Mouse (Mus musculus) embryonic facial prominence, embryonic 10.5 days (tissue): Measurements from ENCODE around the gene Slc44a3. TPM values are rescaled to one million over a fixed set of nuclear protein-coding genes. Genes with fewer than 3 reads are reported as not detected.

ENCODE experiments used
- DNase-seq: peaks from one replicate; pipeline ENCODE4 v3.0.0-alpha.2; 2017; ENCODE audit warnings: low spot score
- H3K27ac ChIP-seq: fragments of 300-500 bp; sonication (generic); replicated peaks from 2 replicates; pipeline ENCODE4 v1.5.1; 2016; ENCODE audit warnings: mild to moderate bottlenecking
- H3K27me3 ChIP-seq: fragments of 300-500 bp; sonication (generic); replicated peaks from 2 replicates; pipeline ENCODE4 v1.6.1; 2016; ENCODE audit warnings: low read depth, mild to moderate bottlenecking; ENCODE audit not compliant: poor library complexity, severe bottlenecking
- H3K36me3 ChIP-seq: fragments of 300-500 bp; sonication (generic); replicated peaks from 2 replicates; pipeline ENCODE4 v1.6.1; 2016; ENCODE audit warnings: mild to moderate bottlenecking, moderate library complexity
- H3K4me1 ChIP-seq: fragments of 300-500 bp; sonication (generic); 2 replicates; pipeline ENCODE4 v1.6.1; 2016
- H3K4me3 ChIP-seq: fragments of 300-500 bp; sonication (generic); 2 replicates; pipeline ENCODE4 v1.5.1; 2016; ENCODE audit warnings: mild to moderate bottlenecking, moderate library complexity
- H3K9me3 ChIP-seq: fragments of 300-500 bp; sonication (generic); 2 replicates; pipeline ENCODE4 v1.6.1; 2016; ENCODE audit warnings: mild to moderate bottlenecking
- WGBS: fragments of 180-500 bp; shearing (Covaris S2); methylation state at CpG from one replicate; pipeline ENCODE4 v1.1.7; 2016; 5-methylcytosine and 5-hydroxymethylcytosine counted together
- polyA plus RNA-seq: library from polyadenylated mRNA; unstranded; fragments of >200 nt; fragmentation: Nextera tagmentation; extraction: Ambion mirVana; gene quantifications from 2 replicates; pipeline ENCODE4 v1.2.1, GENCODE M21; 2016

The Slc44a3 gene
- polyA plus RNA-seq, 1 experiment from 2014 or later = 1.6 TPM

DNA sequence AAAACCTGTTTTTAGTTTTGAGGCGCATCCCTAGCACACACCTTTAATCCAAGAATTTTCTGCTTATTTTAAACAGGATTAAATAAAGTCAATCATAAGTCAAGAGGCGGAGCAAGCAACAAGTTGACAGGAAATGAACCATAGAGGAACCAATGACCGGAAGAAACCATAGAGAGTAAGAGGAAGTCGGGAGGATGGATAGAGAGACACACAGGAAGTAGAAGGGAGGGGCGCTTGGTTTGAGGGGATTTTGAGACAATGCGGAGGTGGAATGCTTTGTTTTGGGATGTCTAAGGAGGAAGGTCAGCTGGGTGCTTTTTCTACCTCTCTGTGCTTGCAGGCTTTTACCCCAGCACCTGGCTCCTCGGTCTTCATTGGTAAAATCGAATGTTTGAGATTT is 15.2 kb downstream of the Slc44a3 start:
- 94% methylated on average over 8 of the region's 8 CpGs for WGBS
- no peaks in the 10 kb centered on the region for H3K9me3 ChIP-seq
- no peaks in the 10 kb centered on the region for H3K27me3 ChIP-seq
- H3K36me3 ChIP-seq = no peaks in the 10 kb centered on the region
- no peak overlapping the region for H3K4me3 ChIP-seq
- no peak for DNase-seq
- no peaks in the 10 kb centered on the region for H3K4me1 ChIP-seq
- H3K27ac ChIP-seq = no peak overlapping the region

GRCm38 (mm10) chr3:121509141-121509540 is 23.1 kb downstream of the Slc44a3 start:
- DNase-seq = no peak
- Histone ChIP-seq H3K27ac (no peak overlapping the region), H3K27me3 (no peaks in the 10 kb centered on the region), H3K36me3 (no peaks in the 10 kb centered on the region), H3K9me3 (no peaks in the 10 kb centered on the region), H3K4me1 (peaks cover 6% of the 10 kb centered on the region), H3K4me3 (no peak overlapping the region)
- WGBS = 69% methylated on average over 5 of the region's 5 CpGs

DNA sequence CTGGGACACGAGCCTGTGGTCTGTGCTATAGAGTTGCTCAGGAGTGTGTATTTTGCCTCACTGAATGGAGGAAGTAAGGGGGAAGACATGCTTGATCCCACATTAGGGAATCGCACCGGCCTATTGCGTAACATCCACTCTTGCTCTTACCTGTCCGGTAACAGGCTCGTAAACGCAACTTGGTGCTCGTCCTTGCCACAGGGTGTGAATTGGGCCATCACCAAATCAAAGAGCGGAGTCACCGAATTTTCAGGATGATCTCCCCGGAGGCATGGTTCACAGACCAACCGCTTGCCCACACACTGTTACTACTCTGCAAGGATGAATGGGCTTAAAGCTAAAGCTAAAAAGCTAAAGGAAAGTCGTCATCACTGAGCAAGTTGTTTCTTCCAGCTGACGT is 24.5 kb downstream of the Slc44a3 start:
- Histone ChIP-seq H3K27ac (no peak overlapping the region), H3K9me3 (no peaks in the 10 kb centered on the region), H3K27me3 (no peaks in the 10 kb centered on the region), H3K4me3 (no peak overlapping the region), H3K36me3 (no peaks in the 10 kb centered on the region), H3K4me1 (peaks cover 6% of the 10 kb centered on the region)
- WGBS = 93% methylated on average over 14 of the region's 14 CpGs
- no peak for DNase-seq

DNA sequence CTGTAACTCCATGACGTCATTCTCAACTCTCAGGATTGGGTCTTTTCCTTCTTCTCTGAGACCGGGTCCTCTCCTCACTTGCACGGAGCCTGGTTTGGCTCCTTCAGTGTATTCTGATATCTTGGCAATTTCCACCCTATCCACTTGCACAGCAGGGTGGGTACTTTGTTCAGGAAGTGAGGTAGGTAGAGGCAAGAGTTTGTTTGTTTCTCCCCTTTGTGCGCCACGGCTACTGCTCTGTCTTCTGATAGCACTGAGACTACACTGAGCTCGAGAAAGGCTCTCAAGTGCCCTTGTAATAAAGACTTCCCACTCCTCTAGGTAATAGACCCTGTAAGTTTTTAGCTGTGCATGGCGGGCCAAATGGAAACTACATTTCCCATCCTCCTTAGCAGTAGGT is 25.4 kb downstream of the Slc44a3 start:
- no peak for DNase-seq
- no peak overlapping the region for H3K27ac ChIP-seq
- 94% methylated on average over 7 of the region's 7 CpGs for WGBS

GRCm38 (mm10) chr3:121506175-121506574 is 26.0 kb downstream of the Slc44a3 start:
- Histone ChIP-seq H3K27me3 (no peaks in the 10 kb centered on the region), H3K4me1 (peaks cover 6% of the 10 kb centered on the region), H3K4me3 (no peak overlapping the region), H3K9me3 (no peaks in the 10 kb centered on the region), H3K27ac (no peak overlapping the region), H3K36me3 (no peaks in the 10 kb centered on the region)
- 83% methylated on average over 8 of the region's 8 CpGs for WGBS
- no peak for DNase-seq

More for the DNA sequence above, 25.4 kb downstream of the Slc44a3 start:
- Histone ChIP-seq H3K9me3 (no peaks in the 10 kb centered on the region), H3K36me3 (no peaks in the 10 kb centered on the region), H3K4me3 (no peak overlapping the region), H3K27me3 (no peaks in the 10 kb centered on the region), H3K4me1 (peaks cover 6% of the 10 kb centered on the region)

DNA sequence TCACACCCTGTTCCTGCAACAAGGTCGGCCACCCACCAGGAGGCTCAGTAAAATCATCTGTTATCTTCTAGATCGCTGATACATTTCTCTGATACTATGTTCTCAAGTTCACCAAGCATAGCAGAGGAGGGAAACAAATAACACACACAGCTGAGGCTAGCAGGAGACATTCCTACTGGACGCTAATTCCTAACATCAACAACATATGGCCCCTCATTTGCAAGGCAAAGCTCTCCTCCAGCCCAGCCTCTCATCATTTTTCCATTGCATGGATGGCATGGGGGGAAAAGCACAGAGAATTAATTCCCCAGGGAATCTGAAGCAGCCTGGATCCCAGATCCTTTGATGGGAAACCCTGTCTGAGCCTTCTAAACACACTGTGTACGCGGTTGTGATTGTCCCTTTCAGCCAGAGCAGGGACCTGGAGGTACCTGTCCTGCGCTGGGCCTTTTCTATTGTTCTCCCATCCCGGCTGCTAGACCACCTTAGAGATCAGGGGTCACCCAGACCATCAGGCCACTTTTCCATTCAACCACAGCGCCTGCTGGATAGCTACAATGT is 27.2 kb downstream of the Slc44a3 start:
- no peak for DNase-seq
- Histone ChIP-seq H3K27ac (no peak overlapping the region; the same call in 1 of the 2 replicates), H3K4me1 (peaks cover 6% of the 10 kb centered on the region), H3K9me3 (no peaks in the 10 kb centered on the region), H3K4me3 (no peak overlapping the region), H3K36me3 (no peaks in the 10 kb centered on the region), H3K27me3 (no peaks in the 10 kb centered on the region)
- WGBS = 66% methylated on average over 8 of the region's 8 CpGs

GRCm38 (mm10) chr3:121500734-121501133 is 31.5 kb downstream of the Slc44a3 start:
- H3K4me1 ChIP-seq = peaks cover 6% of the 10 kb centered on the region
- no peaks in the 10 kb centered on the region for H3K9me3 ChIP-seq
- DNase-seq = no peak
- H3K27me3 ChIP-seq = no peaks in the 10 kb centered on the region
- H3K36me3 ChIP-seq = no peaks in the 10 kb centered on the region
- no peak overlapping the region for H3K27ac ChIP-seq
- no peak overlapping the region for H3K4me3 ChIP-seq
- WGBS = 90% methylated on average over 5 of the region's 5 CpGs

GRCm38 (mm10) chr3:121500225-121500624 is 32.0 kb downstream of the Slc44a3 start:
- 58% methylated on average over 10 of the region's 10 CpGs for WGBS
- Histone ChIP-seq H3K36me3 (no peaks in the 10 kb centered on the region), H3K27me3 (no peaks in the 10 kb centered on the region), H3K27ac (no peak overlapping the region), H3K4me3 (no peak overlapping the region), H3K4me1 (peaks cover 5% of the 10 kb centered on the region), H3K9me3 (no peaks in the 10 kb centered on the region)
- DNase-seq = peak; percentile 74

DNA sequence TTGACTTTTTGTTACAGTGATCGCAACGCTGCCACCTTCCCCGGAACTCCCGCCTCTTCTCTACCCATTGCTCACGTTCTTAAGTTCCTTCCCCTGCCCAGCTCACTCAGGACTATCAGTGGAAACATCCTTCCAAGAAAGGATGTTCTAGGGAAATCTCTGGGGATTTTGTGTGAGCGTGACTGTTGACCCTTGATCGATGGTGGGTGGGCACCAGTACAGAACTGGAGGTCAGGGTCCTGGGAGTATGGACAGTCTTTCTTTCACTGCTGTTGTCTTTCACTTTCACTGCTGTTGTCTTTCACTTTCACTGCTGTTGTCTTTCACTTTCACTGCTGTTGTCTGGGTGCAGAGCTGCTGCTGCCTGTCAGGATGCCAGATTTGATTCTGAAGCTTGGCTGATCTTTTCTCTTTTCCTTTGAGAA is 38.2 kb downstream of the Slc44a3 start:
- Histone ChIP-seq H3K4me1 (peaks cover 29% of the 10 kb centered on the region), H3K4me3 (no peak overlapping the region), H3K27me3 (no peaks in the 10 kb centered on the region), H3K36me3 (no peaks in the 10 kb centered on the region), H3K27ac (no peak overlapping the region), H3K9me3 (no peaks in the 10 kb centered on the region)
- no peak for DNase-seq
- 86% methylated on average over 7 of the region's 7 CpGs for WGBS

DNA sequence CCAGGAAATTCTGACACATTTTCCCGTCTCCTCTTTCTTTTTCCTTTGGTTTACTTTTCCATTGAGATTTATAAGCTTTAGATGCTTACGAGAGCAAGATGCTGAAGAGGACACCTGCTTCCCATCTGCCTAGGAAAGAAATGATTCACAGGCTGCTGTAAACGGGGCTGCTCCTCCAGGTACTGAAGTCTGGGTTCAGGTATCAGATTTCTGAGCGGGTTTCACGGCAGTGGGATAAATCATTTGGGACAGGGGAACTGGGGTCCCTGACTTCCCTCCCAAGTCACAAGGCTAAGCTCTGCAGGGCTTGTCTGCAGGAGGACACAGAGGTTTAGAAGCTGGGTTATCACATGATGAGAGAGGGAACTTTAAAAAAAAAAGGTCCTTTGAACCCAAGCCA is 40.2 kb downstream of the Slc44a3 start:
- H3K4me3 ChIP-seq = no peak overlapping the region
- peaks cover 29% of the 10 kb centered on the region for H3K4me1 ChIP-seq
- 49% methylated on average over 5 of the region's 5 CpGs for WGBS
- no peaks in the 10 kb centered on the region for H3K9me3 ChIP-seq
- no peak overlapping the region for H3K27ac ChIP-seq
- H3K36me3 ChIP-seq = no peaks in the 10 kb centered on the region
- no peaks in the 10 kb centered on the region for H3K27me3 ChIP-seq
- no peak for DNase-seq

DNA sequence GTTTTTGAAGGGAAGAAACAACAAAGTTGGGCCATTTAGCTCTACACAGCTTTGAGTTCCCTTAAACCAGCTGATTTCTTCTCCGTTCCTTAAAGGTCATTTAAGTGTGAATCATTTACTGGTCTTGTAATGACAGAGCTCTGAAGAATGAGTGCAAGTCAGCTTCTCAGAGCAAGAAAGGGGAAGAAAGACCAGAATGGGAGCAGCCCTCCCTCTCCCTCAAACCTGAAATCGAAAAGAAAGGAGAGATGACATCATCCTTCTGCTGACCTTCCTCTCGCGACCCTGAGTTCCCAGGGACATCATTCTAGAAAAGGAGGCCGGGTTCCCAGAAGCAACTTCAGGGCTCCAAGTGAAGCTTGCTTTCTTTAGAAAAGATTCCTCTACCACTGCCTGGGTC is 41.3 kb downstream of the Slc44a3 start:
- no peaks in the 10 kb centered on the region for H3K27me3 ChIP-seq
- H3K9me3 ChIP-seq = no peaks in the 10 kb centered on the region
- 61% methylated on average over 5 of the region's 5 CpGs for WGBS
- no peak for DNase-seq
- 0 out of 2 replicates have a peak overlapping the region, but pooled peaks have one; percentile 35 for H3K27ac ChIP-seq
- no peaks in the 10 kb centered on the region for H3K36me3 ChIP-seq
- H3K4me1 ChIP-seq = peaks cover 29% of the 10 kb centered on the region
- H3K4me3 ChIP-seq = no peak overlapping the region

DNA sequence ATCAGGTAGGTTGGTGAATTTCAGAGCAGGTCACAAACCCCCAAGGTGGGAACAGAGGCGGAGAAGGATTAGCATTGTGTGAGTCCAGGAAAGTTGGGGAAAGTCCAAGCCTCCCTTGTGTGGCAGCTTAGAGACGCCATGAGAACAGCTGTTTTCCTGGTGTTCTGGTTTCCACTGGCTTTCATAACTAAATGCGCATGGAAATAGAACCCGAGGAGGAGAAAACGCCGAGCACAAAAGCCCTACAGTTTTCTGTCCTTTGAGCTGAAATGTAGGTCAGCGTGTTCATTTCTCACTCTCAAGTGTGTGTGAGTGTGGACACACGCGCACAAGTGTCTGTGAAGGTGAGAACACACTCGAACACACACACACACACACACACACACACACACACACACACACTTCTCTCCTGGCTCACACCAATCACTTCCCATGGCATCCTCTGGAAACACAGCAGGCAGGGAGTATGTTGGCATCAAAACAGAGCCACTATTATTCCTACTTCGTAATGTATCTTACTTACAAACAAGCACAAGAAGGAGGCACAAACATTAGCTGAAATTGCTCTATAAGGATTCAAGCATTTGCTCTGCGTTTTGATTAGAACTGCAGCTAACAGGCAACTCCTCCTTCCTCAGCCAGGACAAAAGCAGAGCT is 42.6 kb downstream of the Slc44a3 start:
- H3K4me1 ChIP-seq = peaks cover 29% of the 10 kb centered on the region
- H3K27me3 ChIP-seq = no peaks in the 10 kb centered on the region
- 0 out of 2 replicates have a peak overlapping the region, but pooled peaks have one; percentile 35 for H3K27ac ChIP-seq
- H3K9me3 ChIP-seq = no peaks in the 10 kb centered on the region
- H3K4me3 ChIP-seq = no peak overlapping the region
- H3K36me3 ChIP-seq = no peaks in the 10 kb centered on the region
- no peak for DNase-seq
- 70% methylated on average over 12 of the region's 12 CpGs for WGBS

DNA sequence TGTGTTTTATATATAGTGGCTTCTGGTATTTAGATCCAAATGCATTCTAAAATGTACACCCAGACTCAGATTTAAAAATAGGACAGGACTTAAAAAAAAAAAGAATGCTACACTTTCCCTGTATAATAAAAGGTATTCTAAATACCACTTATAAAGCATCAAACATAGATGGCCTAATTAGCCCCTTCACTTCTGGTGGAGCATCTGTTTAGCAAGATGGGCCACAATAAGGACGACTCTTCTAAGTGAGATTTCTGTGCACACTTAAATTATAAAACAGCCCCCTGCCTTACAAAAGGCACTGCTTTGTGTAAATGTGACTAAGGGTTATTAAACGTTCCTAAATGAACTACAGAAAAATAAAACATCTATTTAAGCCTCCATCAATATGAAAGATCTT is 47.0 kb downstream of the Slc44a3 start:
- H3K9me3 ChIP-seq = no peaks in the 10 kb centered on the region
- H3K4me3 ChIP-seq = no peak overlapping the region
- H3K27me3 ChIP-seq = peaks cover 3% of the 10 kb centered on the region; the same call in 1 of the 2 replicates
- H3K27ac ChIP-seq = no peak overlapping the region
- no peak for DNase-seq
- H3K4me1 ChIP-seq = peaks cover 46% of the 10 kb centered on the region
- no peaks in the 10 kb centered on the region for H3K36me3 ChIP-seq
- whole genome bisulfite sequencing = 72% methylated on average over 2 of the region's 2 CpGs
